Mouse (Mus musculus) small intestine, adult 2 months (tissue): ENCODE data around the gene Aipl1. TPM values are rescaled to one million over a fixed set of nuclear protein-coding genes. Genes with fewer than 3 reads are reported as not detected.

Experiments
- H3K27ac ChIP-seq: fragments of 200-500 bp; 2 replicates; pipeline ENCODE4 v1.5.1; 2012; ENCODE audit warnings: low read depth, low read length, control low read depth, inconsistent platforms; ENCODE audit not compliant: insufficient read depth
- H3K27me3 ChIP-seq: fragments of 200-500 bp; 2 replicates; pipeline ENCODE4 v1.6.1; 2012; ENCODE audit warnings: mild to moderate bottlenecking, moderate library complexity, low read length, inconsistent platforms; ENCODE audit not compliant: control insufficient read depth, insufficient read depth
- H3K36me3 ChIP-seq: fragments of 200-500 bp; 2 replicates; pipeline ENCODE4 v1.6.1; 2012; ENCODE audit warnings: mild to moderate bottlenecking, low read length, control low read depth, inconsistent platforms; ENCODE audit not compliant: control insufficient read depth, insufficient read depth
- H3K4me1 ChIP-seq: fragments of 200-500 bp; 2 replicates; pipeline ENCODE4 v1.6.1; 2012; ENCODE audit warnings: low read length, inconsistent platforms, mixed read lengths; ENCODE audit not compliant: control insufficient read depth, insufficient read depth, insufficient read length
- H3K4me3 ChIP-seq: fragments of 200-500 bp; 2 replicates; pipeline ENCODE4 v1.5.1; 2012; ENCODE audit warnings: low read depth, mild to moderate bottlenecking, control low read depth, inconsistent platforms, low read length, moderate library complexity
- CTCF ChIP-seq: fragments of 200-500 bp; IDR thresholded peaks from 2 replicates; pipeline ENCODE4 v1.5.1; 2012; ENCODE audit warnings: low read depth, mild to moderate bottlenecking, control low read depth, inconsistent platforms, low read length, moderate library complexity, mixed read lengths; ENCODE audit not compliant: insufficient replicate concordance, insufficient read length; ENCODE audit errors: extremely low read depth
- POLR2A ChIP-seq: fragments of 200-500 bp; IDR thresholded peaks from 2 replicates; pipeline ENCODE4 v1.6.1; 2012; ENCODE audit warnings: low read depth, mild to moderate bottlenecking, control low read depth, inconsistent platforms, low read length, moderate library complexity
- WGBS: fragments of 180-500 bp; shearing (Covaris S2); methylation state at CpG from one replicate; pipeline ENCODE4 v1.1.7; 2018; 5-methylcytosine and 5-hydroxymethylcytosine counted together
- polyA plus RNA-seq: library from polyadenylated mRNA; depleted of rRNA; stranded (reverse); fragments of >200 nt; gene quantifications from 2 replicates; pipeline ENCODE4 v1.2.3, GENCODE M21; 2012

Aipl1 gene
- polyA plus RNA-seq, 1 experiment = 0.11 TPM

- Histone ChIP-seq H3K4me3 (no peak overlapping the region), H3K4me1 (no peaks in the 10 kb centered on the region; the same call in 1 of the 2 replicates), H3K27me3 (no peaks in the 10 kb centered on the region), H3K36me3 (no peaks in the 10 kb centered on the region), H3K27ac (no peak overlapping the region)
- TF ChIP-seq CTCF = no peak
- no peak for TF ChIP-seq POLR2A
- 70% methylated on average over 4 of the region's 4 CpGs for WGBS
These were observed 22.6 kb downstream of the Aipl1 start for GRCm38 (mm10) chr11:72014674-72015073.

GRCm38 (mm10) chr11:72011955-72012354, 25.4 kb downstream of the Aipl1 start:
- Histone ChIP-seq H3K27ac (no peak overlapping the region), H3K4me3 (no peak overlapping the region), H3K4me1 (no peaks in the 10 kb centered on the region; the same call in 1 of the 2 replicates), H3K27me3 (no peaks in the 10 kb centered on the region), H3K36me3 (no peaks in the 10 kb centered on the region)
- TF ChIP-seq CTCF = no peak
- no peak for TF ChIP-seq POLR2A
- 82% methylated on average over 1 of the region's 1 CpGs for WGBS

GRCm38 (mm10) chr11:72010940-72011722, 26.2 kb downstream of the Aipl1 start:
- 14% methylated on average over 9 of the region's 9 CpGs for WGBS
- H3K27ac ChIP-seq = no peak overlapping the region
- no peak overlapping the region for H3K4me3 ChIP-seq
- H3K27me3 ChIP-seq = no peaks in the 10 kb centered on the region
- H3K36me3 ChIP-seq = no peaks in the 10 kb centered on the region
- no peaks in the 10 kb centered on the region; the same call in 1 of the 2 replicates for H3K4me1 ChIP-seq
- TF ChIP-seq CTCF = no peak
- no peak for TF ChIP-seq POLR2A

- no peak overlapping the region for H3K27ac ChIP-seq
- no peaks in the 10 kb centered on the region; the same call in 1 of the 2 replicates for H3K4me1 ChIP-seq
- WGBS = 17% methylated on average over 5 of the region's 5 CpGs
- H3K36me3 ChIP-seq = no peaks in the 10 kb centered on the region
- H3K27me3 ChIP-seq = no peaks in the 10 kb centered on the region
- TF ChIP-seq POLR2A (no peak), CTCF (no peak)
- H3K4me3 ChIP-seq = no peak overlapping the region
These were observed 26.9 kb downstream of the Aipl1 start for GRCm38 (mm10) chr11:72010367-72010766.

- no peak overlapping the region for H3K27ac ChIP-seq
- H3K27me3 ChIP-seq = no peaks in the 10 kb centered on the region
- no peak overlapping the region for H3K4me3 ChIP-seq
- H3K4me1 ChIP-seq = no peaks in the 10 kb centered on the region
- no peak for TF ChIP-seq CTCF
- TF ChIP-seq POLR2A = no peak
- no peaks in the 10 kb centered on the region for H3K36me3 ChIP-seq
- WGBS = 76% methylated on average over 6 of the region's 6 CpGs
These were observed 31.8 kb downstream of the Aipl1 start for GRCm38 (mm10) chr11:72005547-72005946.

- H3K4me1 ChIP-seq = no peaks in the 10 kb centered on the region
- TF ChIP-seq CTCF (no peak), POLR2A (no peak)
- no peaks in the 10 kb centered on the region for H3K27me3 ChIP-seq
- no peaks in the 10 kb centered on the region for H3K36me3 ChIP-seq
- no peak overlapping the region for H3K4me3 ChIP-seq
- no peak overlapping the region for H3K27ac ChIP-seq
- WGBS = 48% methylated on average over 9 of the region's 9 CpGs
These were observed 34.1 kb downstream of the Aipl1 start for GRCm38 (mm10) chr11:72003171-72003570.

- no peak for TF ChIP-seq POLR2A
- TF ChIP-seq CTCF = peak; percentile 71; the same call in 1 of the 2 replicates
These were observed 35.0 kb downstream of the Aipl1 start for GRCm38 (mm10) chr11:72002138-72002853.

More at GRCm38 (mm10) chr11:72002138-72002853, 35.0 kb downstream of the Aipl1 start:
- H3K27me3 ChIP-seq = no peaks in the 10 kb centered on the region
- 49% methylated on average over 13 of the region's 13 CpGs for WGBS
- H3K27ac ChIP-seq = no peak overlapping the region
- H3K4me3 ChIP-seq = no peak overlapping the region
- H3K36me3 ChIP-seq = no peaks in the 10 kb centered on the region
- H3K4me1 ChIP-seq = no peaks in the 10 kb centered on the region
